Mouse (Mus musculus) G1E (cell line): ENCODE results near the gene Prr14l.

Source experiments
- CTCF ChIP-seq: IDR thresholded peaks from 2 replicates; pipeline ENCODE4 v1.5.1; 2012; ENCODE audit warnings: low read depth, low read length, inconsistent platforms, mixed read lengths
- GATA1 ChIP-seq: IDR thresholded peaks from 2 replicates; pipeline ENCODE4 v1.6.1; 2012; ENCODE audit warnings: borderline replicate concordance, low read length, inconsistent platforms, mixed read lengths
- POLR2AphosphoS5 ChIP-seq: IDR thresholded peaks from 2 replicates; pipeline ENCODE4 v1.6.1; 2012; ENCODE audit warnings: low read depth, low read length, inconsistent platforms; ENCODE audit not compliant: insufficient replicate concordance

DNA sequence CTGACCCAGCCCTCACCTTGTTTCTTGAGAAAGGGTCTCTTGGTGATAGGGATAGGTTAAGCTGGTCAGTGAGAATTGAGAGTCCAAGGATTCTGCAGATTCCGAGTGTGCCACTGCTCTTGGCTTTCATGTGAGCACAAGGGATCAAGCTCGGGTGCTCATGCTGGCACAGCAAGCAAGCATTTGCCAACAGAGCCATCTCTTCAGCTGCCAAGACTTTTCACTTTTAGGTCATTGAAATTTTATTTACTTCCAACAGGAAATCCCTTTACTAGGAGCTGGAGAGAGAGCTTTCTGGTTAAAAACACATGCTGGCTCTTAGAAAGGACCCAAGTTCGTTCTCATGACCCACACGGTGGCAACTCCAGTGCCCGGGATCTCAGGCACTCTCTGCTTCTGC lies 17.1 kb downstream of the Prr14l start:
- TF ChIP-seq CTCF (no peak), GATA1 (no peak), POLR2AphosphoS5 (no peak)
